Mouse (Mus musculus): ENCODE data around the gene Men1.

GRCm38 (mm10) chr19:6286434-6287401 is 48.1 kb upstream of the Men1 start:
- TF ChIP-seq CTCF (IDR thresholded peaks at IDR 0.05; ENCODE audit: control insufficient read depth, insufficient read depth, insufficient read length) (no peak), CEBPB (IDR thresholded peaks at IDR 0.05; ENCODE audit: low read depth) (no peak), USF1 (IDR thresholded peaks at IDR 0.05; ENCODE audit: low read depth) (no peak), MAX (IDR thresholded peaks at IDR 0.05) (no peak), MYOD1 (IDR thresholded peaks at IDR 0.05; ENCODE audit: control insufficient read depth, insufficient read length, low read depth) (no peak)
